Mouse (Mus musculus): Measurements from ENCODE around the gene Plxna2. TPM values are rescaled to one million over a fixed set of nuclear protein-coding genes. Genes with fewer than 3 reads are reported as not detected.

The Plxna2 gene
- polyA plus RNA-seq, 1 experiment from 2014 or later = 19.3 TPM

DNA sequence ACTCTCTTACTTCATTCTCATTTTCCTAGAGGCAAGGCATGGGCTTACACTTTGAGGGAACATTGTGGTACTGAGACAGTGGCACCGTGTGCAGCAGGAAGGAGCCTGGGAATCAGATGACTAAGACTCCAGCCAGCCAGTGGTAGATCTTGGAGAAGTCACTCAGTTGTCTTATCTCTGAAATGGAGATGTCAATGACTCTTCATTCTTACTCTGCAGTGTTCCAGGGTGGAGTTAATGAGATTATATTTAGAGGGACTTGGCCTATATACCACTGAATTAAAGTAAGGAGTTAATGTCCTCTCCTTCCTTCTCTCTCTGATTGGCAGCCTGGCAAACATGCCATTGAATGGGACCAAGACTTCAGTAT lies 54.5 kb downstream of the Plxna2 start:
- WGBS = 83% methylated on average over 1 of the region's 1 CpGs

GRCm38 (mm10) chr1:194673229-194673628 lies 55.2 kb downstream of the Plxna2 start:
- H3K27me3 ChIP-seq = no peaks in the 10 kb centered on the region
- H3K9me3 ChIP-seq = no peaks in the 10 kb centered on the region
- ATAC-seq (ENCODE audit: low FRiP score, low read depth) = no peak
- H3K4me3 ChIP-seq = no peak overlapping the region
- H3K4me1 ChIP-seq = peaks cover 5% of the 10 kb centered on the region; the same call in 1 of the 2 replicates
- no peak overlapping the region for H3K9ac ChIP-seq (replicated peaks)
- no peaks in the 10 kb centered on the region; the same call in 1 of the 2 replicates for H3K36me3 ChIP-seq
- H3K27ac ChIP-seq (replicated peaks) = no peak overlapping the region
- no peak overlapping the region for H3K4me2 ChIP-seq (replicated peaks)

More for the DNA sequence above, 54.5 kb downstream of the Plxna2 start:
- H3K4me3 ChIP-seq = no peak overlapping the region
- H3K27ac ChIP-seq (replicated peaks) = no peak overlapping the region
- no peaks in the 10 kb centered on the region for H3K9me3 ChIP-seq
- H3K27me3 ChIP-seq = no peaks in the 10 kb centered on the region
- H3K4me1 ChIP-seq = peaks cover 5% of the 10 kb centered on the region; the same call in 1 of the 2 replicates
- no peaks in the 10 kb centered on the region; the same call in 1 of the 2 replicates for H3K36me3 ChIP-seq
- H3K9ac ChIP-seq (replicated peaks) = no peak overlapping the region
- no peak for ATAC-seq (ENCODE audit: low FRiP score, low read depth)
- H3K4me2 ChIP-seq (replicated peaks) = no peak overlapping the region

DNA sequence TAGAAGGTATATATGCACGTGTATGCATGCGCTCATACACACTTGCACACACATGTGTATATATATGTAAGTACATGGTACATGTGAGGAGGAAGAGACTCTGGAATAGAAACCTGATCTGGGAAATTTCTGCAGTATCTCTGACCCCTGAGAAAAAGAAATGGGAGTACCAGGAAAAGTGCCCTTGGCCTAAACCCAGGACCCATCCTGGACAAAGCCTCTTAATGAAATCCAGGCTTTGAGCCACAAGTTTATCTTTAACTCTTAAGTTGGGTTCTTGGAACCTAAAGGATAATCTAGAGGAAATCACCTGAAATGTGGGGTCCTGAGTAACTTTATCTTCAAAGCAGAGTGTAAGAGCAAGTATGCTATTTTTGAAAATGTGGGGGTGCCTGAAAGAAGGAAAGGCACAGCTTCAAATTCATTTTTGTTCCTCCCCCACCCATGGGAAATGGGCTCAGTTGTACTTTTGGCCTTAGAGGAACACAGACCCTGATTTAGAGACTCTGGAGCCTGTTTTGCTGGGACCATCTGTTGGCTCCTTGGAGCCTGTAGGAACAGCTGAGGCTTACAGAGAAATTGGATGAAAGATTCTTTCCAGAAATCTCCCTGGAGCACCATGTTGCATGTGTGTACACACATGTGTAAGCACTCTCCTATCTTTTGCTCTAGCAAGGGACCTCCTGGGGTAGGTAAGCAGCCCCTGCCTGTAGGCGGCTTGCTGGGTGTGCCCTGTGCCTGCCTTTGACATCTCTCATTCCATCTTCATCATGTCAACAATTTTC lies 57.3 kb downstream of the Plxna2 start:
- 91% methylated on average over 3 of the region's 3 CpGs for WGBS
- Histone ChIP-seq H3K4me2 (replicated peaks) (no peak overlapping the region), H3K4me3 (no peak overlapping the region), H3K4me1 (peaks cover 8% of the 10 kb centered on the region), H3K9ac (replicated peaks) (no peak overlapping the region), H3K36me3 (no peaks in the 10 kb centered on the region; the same call in 1 of the 2 replicates), H3K27ac (replicated peaks) (no peak overlapping the region), H3K9me3 (no peaks in the 10 kb centered on the region), H3K27me3 (no peaks in the 10 kb centered on the region)
- ATAC-seq (ENCODE audit: low FRiP score, low read depth) = no peak

GRCm38 (mm10) chr1:194675891-194676200 lies 57.8 kb downstream of the Plxna2 start:
- H3K4me3 ChIP-seq = no peak overlapping the region
- H3K4me2 ChIP-seq (replicated peaks) = no peak overlapping the region
- no peaks in the 10 kb centered on the region for H3K9me3 ChIP-seq
- no peak overlapping the region for H3K27ac ChIP-seq (replicated peaks)
- WGBS = 70% methylated on average over 2 of the region's 2 CpGs
- H3K36me3 ChIP-seq = no peaks in the 10 kb centered on the region; the same call in 1 of the 2 replicates
- H3K4me1 ChIP-seq = peaks cover 11% of the 10 kb centered on the region
- ATAC-seq (ENCODE audit: low FRiP score, low read depth) = no peak
- H3K27me3 ChIP-seq = no peaks in the 10 kb centered on the region
- H3K9ac ChIP-seq (replicated peaks) = no peak overlapping the region

DNA sequence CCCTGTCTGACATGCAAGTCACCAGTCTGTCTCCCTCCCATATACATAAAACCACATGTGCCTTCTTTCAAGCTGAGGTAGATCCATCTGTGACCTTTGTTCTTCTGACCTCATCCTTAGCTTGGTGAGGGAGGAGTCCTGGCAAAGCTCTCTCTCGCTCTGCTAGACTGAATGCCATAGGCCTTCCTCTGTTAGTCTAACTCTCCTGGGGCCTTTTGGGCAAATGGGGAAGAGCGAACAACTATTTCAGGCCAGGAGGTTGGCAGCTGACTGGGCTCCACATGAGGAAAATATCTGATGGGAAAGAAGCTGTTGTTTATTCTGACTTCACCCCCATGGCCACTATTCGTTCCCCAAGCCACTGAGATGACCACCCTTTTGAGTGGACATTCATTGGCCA lies 59.9 kb downstream of the Plxna2 start:
- no peak for ATAC-seq (ENCODE audit: low FRiP score, low read depth)
- 82% methylated on average over 3 of the region's 3 CpGs for WGBS

GRCm38 (mm10) chr1:194679147-194679546 lies 61.1 kb downstream of the Plxna2 start:
- Histone ChIP-seq H3K4me3 (no peak overlapping the region), H3K4me1 (peaks cover 17% of the 10 kb centered on the region), H3K27ac (replicated peaks) (no peak overlapping the region), H3K36me3 (no peaks in the 10 kb centered on the region), H3K27me3 (no peaks in the 10 kb centered on the region), H3K9me3 (no peaks in the 10 kb centered on the region), H3K9ac (replicated peaks) (no peak overlapping the region), H3K4me2 (replicated peaks) (no peak overlapping the region)
- ATAC-seq (ENCODE audit: low FRiP score, low read depth) = no peak

More for the DNA sequence above, 59.9 kb downstream of the Plxna2 start:
- Histone ChIP-seq H3K27me3 (no peaks in the 10 kb centered on the region), H3K27ac (replicated peaks) (no peak overlapping the region), H3K4me1 (peaks cover 17% of the 10 kb centered on the region), H3K9me3 (no peaks in the 10 kb centered on the region), H3K4me3 (no peak overlapping the region), H3K36me3 (no peaks in the 10 kb centered on the region), H3K4me2 (replicated peaks) (no peak overlapping the region), H3K9ac (replicated peaks) (no peak overlapping the region)

DNA sequence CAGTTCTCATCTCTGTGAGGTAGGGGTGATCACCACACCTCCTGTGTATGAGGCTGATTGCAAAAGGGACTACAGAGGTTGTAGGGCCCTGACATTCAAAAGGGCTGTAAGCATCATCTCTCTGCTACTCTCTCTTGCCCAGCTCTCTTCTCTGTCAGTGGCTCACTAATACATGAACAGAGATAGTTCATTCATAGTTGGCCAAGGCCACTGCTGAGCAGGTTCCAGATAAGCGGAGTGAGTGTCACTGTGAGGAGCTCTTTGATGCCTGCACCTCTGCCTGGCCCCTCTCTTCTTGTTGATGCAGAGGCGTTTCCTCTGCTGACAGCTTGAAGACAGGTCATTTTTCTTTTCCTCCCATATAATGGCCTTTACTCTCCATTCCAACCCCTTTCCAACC lies 62.1 kb downstream of the Plxna2 start:
- H3K27ac ChIP-seq (replicated peaks) = no peak overlapping the region
- H3K9me3 ChIP-seq = no peaks in the 10 kb centered on the region
- no peak overlapping the region for H3K9ac ChIP-seq (replicated peaks)
- H3K4me3 ChIP-seq = no peak overlapping the region
- 46% methylated on average over 2 of the region's 2 CpGs for WGBS
- H3K27me3 ChIP-seq = no peaks in the 10 kb centered on the region
- no peak overlapping the region for H3K4me2 ChIP-seq (replicated peaks)
- ATAC-seq (ENCODE audit: low FRiP score, low read depth) = no peak
- no peaks in the 10 kb centered on the region for H3K36me3 ChIP-seq
- peaks cover 17% of the 10 kb centered on the region for H3K4me1 ChIP-seq

DNA sequence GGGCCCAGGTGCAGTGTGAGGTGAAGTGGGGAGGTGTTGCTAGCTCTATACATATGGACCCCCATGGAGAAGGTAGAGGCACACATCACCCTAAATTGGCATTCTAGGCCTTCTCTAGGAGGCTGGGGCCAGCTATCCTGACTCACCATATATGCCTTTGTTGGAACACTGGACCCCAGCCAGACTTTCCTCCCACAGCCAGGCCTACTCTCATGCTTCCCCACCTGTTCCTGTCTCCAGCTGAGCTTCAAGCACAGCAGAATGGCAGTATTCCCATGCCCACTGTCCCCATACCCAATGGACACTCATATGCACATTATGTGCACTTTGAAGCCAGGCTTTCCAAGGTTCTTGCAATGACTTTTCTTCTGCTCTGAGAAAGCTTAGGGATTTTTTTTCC lies 64.0 kb downstream of the Plxna2 start:
- ATAC-seq (ENCODE audit: low FRiP score, low read depth) = no peak
- Histone ChIP-seq H3K4me1 (peaks cover 19% of the 10 kb centered on the region; the same call in 1 of the 2 replicates), H3K9me3 (no peaks in the 10 kb centered on the region), H3K9ac (replicated peaks) (no peak overlapping the region), H3K4me3 (no peak overlapping the region), H3K4me2 (replicated peaks) (no peak overlapping the region), H3K27ac (replicated peaks) (no peak overlapping the region), H3K36me3 (no peaks in the 10 kb centered on the region), H3K27me3 (no peaks in the 10 kb centered on the region)

GRCm38 (mm10) chr1:194683132-194683531 lies 65.1 kb downstream of the Plxna2 start:
- Histone ChIP-seq H3K36me3 (no peaks in the 10 kb centered on the region), H3K27me3 (no peaks in the 10 kb centered on the region), H3K9ac (replicated peaks) (no peak overlapping the region), H3K9me3 (no peaks in the 10 kb centered on the region), H3K4me1 (peaks cover 17% of the 10 kb centered on the region; the same call in 1 of the 2 replicates), H3K27ac (replicated peaks) (no peak overlapping the region), H3K4me2 (replicated peaks) (no peak overlapping the region), H3K4me3 (no peak overlapping the region)
- ATAC-seq (ENCODE audit: low FRiP score, low read depth) = no peak
- WGBS = 78% methylated on average over 3 of the region's 3 CpGs

GRCm38 (mm10) chr1:194685896-194686295 lies 67.9 kb downstream of the Plxna2 start:
- no peaks in the 10 kb centered on the region for H3K9me3 ChIP-seq
- H3K4me1 ChIP-seq = peaks cover 10% of the 10 kb centered on the region; the same call in 1 of the 2 replicates
- no peak overlapping the region for H3K4me2 ChIP-seq (replicated peaks)
- no peaks in the 10 kb centered on the region for H3K36me3 ChIP-seq
- H3K9ac ChIP-seq (replicated peaks) = no peak overlapping the region
- 78% methylated on average over 2 of the region's 2 CpGs for WGBS
- no peak overlapping the region for H3K4me3 ChIP-seq
- no peak overlapping the region for H3K27ac ChIP-seq (replicated peaks)
- no peaks in the 10 kb centered on the region for H3K27me3 ChIP-seq
- ATAC-seq (ENCODE audit: low FRiP score, low read depth) = no peak

GRCm38 (mm10) chr1:194687746-194688145 lies 69.7 kb downstream of the Plxna2 start:
- Histone ChIP-seq H3K4me3 (no peak overlapping the region), H3K36me3 (no peaks in the 10 kb centered on the region), H3K9me3 (no peaks in the 10 kb centered on the region), H3K4me2 (replicated peaks) (no peak overlapping the region), H3K27ac (replicated peaks) (no peak overlapping the region), H3K4me1 (peaks cover 5% of the 10 kb centered on the region; the same call in 1 of the 2 replicates), H3K9ac (replicated peaks) (no peak overlapping the region), H3K27me3 (no peaks in the 10 kb centered on the region)
- WGBS = 70% methylated on average over 1 of the region's 1 CpGs
- ATAC-seq (ENCODE audit: low FRiP score, low read depth) = no peak

DNA sequence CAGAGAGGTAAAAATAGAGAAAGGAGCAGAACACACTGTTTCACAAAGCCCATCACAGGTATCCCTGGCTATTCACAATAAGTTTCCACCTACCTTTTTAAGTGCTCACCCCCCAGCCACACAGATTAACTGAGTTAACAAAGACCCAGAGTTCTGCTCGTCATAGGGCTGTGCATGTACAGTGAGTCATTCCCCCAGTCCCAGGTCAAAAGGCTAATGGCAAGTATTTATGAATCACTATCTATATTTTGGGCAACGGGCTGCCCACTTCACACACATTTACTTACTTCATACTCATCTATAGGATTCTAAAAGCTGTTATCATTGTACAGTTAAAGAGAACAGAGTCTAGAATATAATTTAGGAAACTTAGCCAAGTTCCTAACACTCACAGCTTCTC lies 70.1 kb downstream of the Plxna2 start:
- Histone ChIP-seq H3K9ac (replicated peaks) (no peak overlapping the region), H3K9me3 (no peaks in the 10 kb centered on the region), H3K27ac (replicated peaks) (no peak overlapping the region), H3K36me3 (no peaks in the 10 kb centered on the region), H3K4me3 (no peak overlapping the region), H3K4me1 (peaks cover 5% of the 10 kb centered on the region; the same call in 1 of the 2 replicates), H3K27me3 (no peaks in the 10 kb centered on the region), H3K4me2 (replicated peaks) (no peak overlapping the region)
- no peak for ATAC-seq (ENCODE audit: low FRiP score, low read depth)
- WGBS = 68% methylated on average over 2 of the region's 2 CpGs

DNA sequence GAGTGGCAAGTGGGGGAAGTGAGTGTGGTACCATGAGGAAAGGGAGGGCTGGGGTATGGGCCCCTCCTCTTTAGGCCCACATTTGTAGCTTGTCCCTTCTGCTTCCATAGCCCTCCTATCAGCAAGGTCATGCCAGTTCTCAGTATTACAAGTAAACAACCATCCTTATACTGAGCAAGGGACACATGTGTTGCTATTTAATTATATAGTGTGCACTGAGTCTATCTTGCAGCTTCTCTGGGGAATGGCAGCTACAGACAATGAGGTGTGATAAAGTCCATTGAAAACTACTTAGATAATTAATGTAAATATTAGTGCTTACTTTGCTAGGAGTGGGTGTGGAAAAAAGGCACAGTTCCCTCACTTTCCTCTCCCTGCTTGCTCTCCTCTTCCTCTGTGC lies 75.0 kb downstream of the Plxna2 start:
- no peaks in the 10 kb centered on the region for H3K36me3 ChIP-seq
- H3K27me3 ChIP-seq = no peaks in the 10 kb centered on the region
- ATAC-seq (ENCODE audit: low FRiP score, low read depth) = no peak
- H3K9me3 ChIP-seq = no peaks in the 10 kb centered on the region
- H3K4me2 ChIP-seq (replicated peaks) = no peak overlapping the region
- no peak overlapping the region for H3K27ac ChIP-seq (replicated peaks)
- H3K9ac ChIP-seq (replicated peaks) = no peak overlapping the region
- H3K4me3 ChIP-seq = no peak overlapping the region
- no peaks in the 10 kb centered on the region for H3K4me1 ChIP-seq
